ENCODE assay signal across 8 mouse cellular contexts in the genomic region with DNA sequence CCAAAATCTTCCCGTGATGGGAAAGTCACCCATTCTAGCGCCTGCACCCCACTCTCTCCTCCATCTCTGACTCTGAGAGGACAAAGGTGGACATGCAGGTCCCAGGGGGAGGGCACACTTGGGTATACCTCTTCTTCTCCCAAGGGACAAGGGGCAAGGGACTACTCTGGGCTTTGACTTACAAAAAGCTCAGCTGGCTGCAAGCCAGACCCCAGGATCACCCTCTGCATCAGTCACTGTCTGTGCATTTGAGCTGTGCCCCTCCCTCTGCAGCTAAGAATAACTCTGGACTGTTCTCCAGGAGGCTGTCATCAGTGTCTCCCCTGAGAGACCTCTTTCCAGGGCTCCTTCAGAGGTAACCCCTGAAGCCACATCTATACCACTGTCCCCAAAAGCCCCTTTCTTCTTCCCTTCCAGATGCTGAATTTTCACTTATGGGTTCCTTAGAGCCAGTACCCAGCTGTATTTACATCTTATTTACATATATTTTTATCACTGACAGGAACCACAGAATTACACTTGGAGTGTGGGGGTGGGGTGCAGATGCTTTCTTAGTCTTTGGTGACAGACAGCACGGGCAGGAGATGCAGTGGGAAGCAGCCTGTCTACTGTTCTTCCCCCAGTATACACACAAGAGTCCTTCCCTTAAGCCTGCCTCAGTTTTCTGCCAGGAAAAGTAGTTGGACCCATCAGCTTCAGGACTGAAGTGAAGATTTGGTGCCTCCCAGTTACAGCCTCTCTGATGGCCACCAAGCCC.
DNase-seq lines count a peak whose midpoint lies in the region; ATAC-seq and TF ChIP-seq lines count a peak whose summit lies in the region.

No protein-coding gene starts in this region.

- H3K27me3 ChIP-seq in neural tube, embryonic 11.5 days (ENCODE audit: control insufficient read depth, insufficient read depth, low read length), result no peaks in the 10 kb centered on the region
- no peaks in the 10 kb centered on the region for H3K27me3 ChIP-seq in stomach, postnatal 0 days (ENCODE audit: control insufficient read depth, insufficient read depth, low read length)

- no peak for TF ChIP-seq CTCF in stomach, postnatal 0 days (IDR thresholded peaks at IDR 0.05; ENCODE audit: low read depth)

- H3K9ac ChIP-seq in neural tube, embryonic 11.5 days (ENCODE audit: low read length), result no peak overlapping the region
- no peak overlapping the region for H3K9ac ChIP-seq in stomach, postnatal 0 days (ENCODE audit: low read length)

- peaks cover 16% of the 10 kb centered on the region for H3K4me1 ChIP-seq in neural tube, embryonic 11.5 days (ENCODE audit: control insufficient read depth, insufficient read depth, low read length)
- peaks cover 16% of the 10 kb centered on the region for H3K4me1 ChIP-seq in stomach, postnatal 0 days (replicated peaks; ENCODE audit: control insufficient read depth, insufficient read depth)

- H3K4me3 ChIP-seq in neural tube, embryonic 11.5 days (ENCODE audit: low read depth, low read length), result no peak overlapping the region
- H3K4me3 ChIP-seq in stomach, postnatal 0 days (ENCODE audit: low read depth, low read length), result no peak overlapping the region

- H3K4me2 ChIP-seq in neural tube, embryonic 11.5 days (ENCODE audit: low read depth), result no peak overlapping the region
- no peak overlapping the region for H3K4me2 ChIP-seq in stomach, postnatal 0 days (replicated peaks; ENCODE audit: low read depth)

- 61% methylated on average over 3 of the region's 3 CpGs for WGBS in neural tube, embryonic 11.5 days
- 48% methylated on average over 3 of the region's 3 CpGs for WGBS in stomach, postnatal 0 days

- no peaks in the 10 kb centered on the region for H3K36me3 ChIP-seq in neural tube, embryonic 11.5 days (ENCODE audit: control insufficient read depth, insufficient read depth, low read length)
- H3K36me3 ChIP-seq in stomach, postnatal 0 days (ENCODE audit: control insufficient read depth, insufficient read depth, low read length), result no peaks in the 10 kb centered on the region

- DNase-seq in heart, adult 11 months, result peak; percentile 93
- no peak for DNase-seq in heart, adult 9 months (ENCODE audit: low spot score in 2 of 2)
- DNase-seq in neural tube, embryonic 11.5 days (ENCODE audit: low spot score), result peak; percentile 28
- no peak for DNase-seq in neural tube, embryonic 10.5 days (ENCODE audit: extremely low spot score, low spot score)
- peak; percentile 86 for DNase-seq in kidney, postnatal 14 days
- DNase-seq in stomach, postnatal 0 days (ENCODE audit: low spot score), result no peak
- DNase-seq in layer of hippocampus, adult 11-12 months (ENCODE audit: low spot score), result no peak
- no peak for DNase-seq in adrenal gland, postnatal 4 days (ENCODE audit: low spot score in 2 of 2)

- H3K27ac ChIP-seq in neural tube, embryonic 11.5 days (ENCODE audit: low read depth, low read length), result no peak overlapping the region
- H3K27ac ChIP-seq in stomach, postnatal 0 days (replicated peaks), result no peak overlapping the region

- TF ChIP-seq EP300 in stomach, postnatal 0 days (optimal IDR thresholded peaks at IDR 0.05), result no peak

- no peaks in the 10 kb centered on the region for H3K9me3 ChIP-seq in neural tube, embryonic 11.5 days (ENCODE audit: control insufficient read depth, low read length)
- H3K9me3 ChIP-seq in stomach, postnatal 0 days (ENCODE audit: control insufficient read depth, low read length), result no peaks in the 10 kb centered on the region

- no peak for ATAC-seq in neural tube, embryonic 11.5 days (ENCODE audit: insufficient read depth, low FRiP score, low TSS enrichment)
- peak; percentile 13; the same call in 1 of the 2 replicates for ATAC-seq in stomach, postnatal 0 days (ENCODE audit: low FRiP score, low TSS enrichment)

Comparison
In these comparisons a context has a peak if more than half of its experiments do, and no peak if none do; other contexts are left out.
1. DNase-seq: peak in heart, adult 11 months (single experiment), neural tube, embryonic 11.5 days (single experiment) and kidney, postnatal 14 days (single experiment); none in heart, adult 9 months (0 of 2), neural tube, embryonic 10.5 days (single experiment), stomach, postnatal 0 days (single experiment), layer of hippocampus, adult 11-12 months (single experiment) and adrenal gland, postnatal 4 days (0 of 2).